Mouse (Mus musculus): ENCODE results near the gene Tbc1d2b. TPM values are rescaled to one million over a fixed set of nuclear protein-coding genes. Genes with fewer than 3 reads are reported as not detected.

The Tbc1d2b gene
- total and polyA plus RNA-seq, 2 experiments, result 14.1 to 16.9 TPM

- Histone ChIP-seq H3K4me1 (ENCODE audit: control insufficient read depth, insufficient read depth, low read length) (peaks cover 27% of the 10 kb centered on the region), H3K36me3 (ENCODE audit: control insufficient read depth, insufficient read depth, low read length) (peaks cover 19% of the 10 kb centered on the region), H3K79me2 (ENCODE audit: control insufficient read depth, insufficient read depth, low read length) (peaks cover 25% of the 10 kb centered on the region), H3K9ac (ENCODE audit: low read depth, low read length) (no peak overlapping the region), H3K27me3 (ENCODE audit: control insufficient read depth, insufficient read depth, low read length) (no peaks in the 10 kb centered on the region), H3K4me3 (ENCODE audit: insufficient read depth, low read depth, low read length) (no peak overlapping the region), H3K27ac (replicated peaks; ENCODE audit: insufficient read depth, low read depth, low read length) (no peak overlapping the region)
- 78% methylated on average over 7 of the region's 7 CpGs for WGBS
- no peak for DNase-seq (ENCODE audit: extremely low read depth, low read depth, low spot score)
- TF ChIP-seq POLR2A (IDR thresholded peaks at IDR 0.05; ENCODE audit: extremely low read depth, insufficient read depth, low read length) (no peak), CTCF (IDR thresholded peaks at IDR 0.05; ENCODE audit: low read depth, low read length) (no peak)
These were observed 23.3 kb downstream of the Tbc1d2b start for GRCm38 (mm10) chr9:90247316-90247715.

- Histone ChIP-seq H3K4me3 (ENCODE audit: insufficient read depth, low read depth, low read length) (no peak overlapping the region), H3K79me2 (ENCODE audit: control insufficient read depth, insufficient read depth, low read length) (peaks cover 30% of the 10 kb centered on the region), H3K27me3 (ENCODE audit: control insufficient read depth, insufficient read depth, low read length) (no peaks in the 10 kb centered on the region), H3K36me3 (ENCODE audit: control insufficient read depth, insufficient read depth, low read length) (peaks cover 27% of the 10 kb centered on the region), H3K9ac (ENCODE audit: low read depth, low read length) (no peak overlapping the region), H3K27ac (replicated peaks; ENCODE audit: insufficient read depth, low read depth, low read length) (no peak overlapping the region), H3K4me1 (ENCODE audit: control insufficient read depth, insufficient read depth, low read length) (peaks cover 13% of the 10 kb centered on the region)
- no peak for DNase-seq (ENCODE audit: extremely low read depth, low read depth, low spot score)
- 91% methylated on average over 5 of the region's 5 CpGs for WGBS
- TF ChIP-seq POLR2A (IDR thresholded peaks at IDR 0.05; ENCODE audit: extremely low read depth, insufficient read depth, low read length) (no peak), CTCF (IDR thresholded peaks at IDR 0.05; ENCODE audit: low read depth, low read length) (no peak)
These were observed 24.8 kb downstream of the Tbc1d2b start for GRCm38 (mm10) chr9:90245781-90246180.

GRCm38 (mm10) chr9:90245206-90245605, 25.4 kb downstream of the Tbc1d2b start:
- 86% methylated on average over 6 of the region's 6 CpGs for WGBS
- Histone ChIP-seq H3K27me3 (ENCODE audit: control insufficient read depth, insufficient read depth, low read length) (no peaks in the 10 kb centered on the region), H3K9ac (ENCODE audit: low read depth, low read length) (no peak overlapping the region), H3K27ac (replicated peaks; ENCODE audit: insufficient read depth, low read depth, low read length) (no peak overlapping the region), H3K36me3 (ENCODE audit: control insufficient read depth, insufficient read depth, low read length) (peaks cover 31% of the 10 kb centered on the region), H3K4me3 (ENCODE audit: insufficient read depth, low read depth, low read length) (no peak overlapping the region), H3K79me2 (ENCODE audit: control insufficient read depth, insufficient read depth, low read length) (peaks cover 28% of the 10 kb centered on the region), H3K4me1 (ENCODE audit: control insufficient read depth, insufficient read depth, low read length) (peaks cover 8% of the 10 kb centered on the region)
- TF ChIP-seq POLR2A (IDR thresholded peaks at IDR 0.05; ENCODE audit: extremely low read depth, insufficient read depth, low read length) (no peak), CTCF (IDR thresholded peaks at IDR 0.05; ENCODE audit: low read depth, low read length) (no peak)
- no peak for DNase-seq (ENCODE audit: extremely low read depth, low read depth, low spot score)

- no peak overlapping the region for H3K9ac ChIP-seq (ENCODE audit: low read depth, low read length)
- peaks cover 23% of the 10 kb centered on the region for H3K79me2 ChIP-seq (ENCODE audit: control insufficient read depth, insufficient read depth, low read length)
- peaks cover 4% of the 10 kb centered on the region; the same call in 1 of the 2 replicates for H3K4me1 ChIP-seq (ENCODE audit: control insufficient read depth, insufficient read depth, low read length)
- peaks cover 37% of the 10 kb centered on the region for H3K36me3 ChIP-seq (ENCODE audit: control insufficient read depth, insufficient read depth, low read length)
- TF ChIP-seq CTCF (IDR thresholded peaks at IDR 0.05; ENCODE audit: low read depth, low read length) (no peak), POLR2A (IDR thresholded peaks at IDR 0.05; ENCODE audit: extremely low read depth, insufficient read depth, low read length) (no peak)
- no peak for DNase-seq (ENCODE audit: extremely low read depth, low read depth, low spot score)
- H3K27ac ChIP-seq (replicated peaks; ENCODE audit: insufficient read depth, low read depth, low read length), result no peak overlapping the region
- H3K27me3 ChIP-seq (ENCODE audit: control insufficient read depth, insufficient read depth, low read length), result no peaks in the 10 kb centered on the region
- 75% methylated on average over 15 of the region's 15 CpGs for WGBS
- no peak overlapping the region for H3K4me3 ChIP-seq (ENCODE audit: insufficient read depth, low read depth, low read length)
These were observed 26.1 kb downstream of the Tbc1d2b start for GRCm38 (mm10) chr9:90244301-90245151.

- Histone ChIP-seq H3K4me1 (ENCODE audit: control insufficient read depth, insufficient read depth, low read length) (peaks cover 3% of the 10 kb centered on the region; the same call in 1 of the 2 replicates), H3K79me2 (ENCODE audit: control insufficient read depth, insufficient read depth, low read length) (peaks cover 21% of the 10 kb centered on the region), H3K27ac (replicated peaks; ENCODE audit: insufficient read depth, low read depth, low read length) (no peak overlapping the region), H3K36me3 (ENCODE audit: control insufficient read depth, insufficient read depth, low read length) (peaks cover 34% of the 10 kb centered on the region), H3K27me3 (ENCODE audit: control insufficient read depth, insufficient read depth, low read length) (no peaks in the 10 kb centered on the region), H3K4me3 (ENCODE audit: insufficient read depth, low read depth, low read length) (no peak overlapping the region), H3K9ac (ENCODE audit: low read depth, low read length) (no peak overlapping the region)
- 72% methylated on average over 7 of the region's 7 CpGs for WGBS
- no peak for DNase-seq (ENCODE audit: extremely low read depth, low read depth, low spot score)
- TF ChIP-seq POLR2A (IDR thresholded peaks at IDR 0.05; ENCODE audit: extremely low read depth, insufficient read depth, low read length), result no peak
- no peak for TF ChIP-seq CTCF (IDR thresholded peaks at IDR 0.05; ENCODE audit: low read depth, low read length)
These were observed 27.7 kb downstream of the Tbc1d2b start for GRCm38 (mm10) chr9:90242855-90243254.

GRCm38 (mm10) chr9:90242291-90242690, 28.3 kb downstream of the Tbc1d2b start:
- H3K4me1 ChIP-seq (ENCODE audit: control insufficient read depth, insufficient read depth, low read length), result peaks cover 3% of the 10 kb centered on the region; the same call in 1 of the 2 replicates
- peaks cover 34% of the 10 kb centered on the region for H3K36me3 ChIP-seq (ENCODE audit: control insufficient read depth, insufficient read depth, low read length)
- peaks cover 21% of the 10 kb centered on the region for H3K79me2 ChIP-seq (ENCODE audit: control insufficient read depth, insufficient read depth, low read length)
- no peak for DNase-seq (ENCODE audit: extremely low read depth, low read depth, low spot score)
- no peak overlapping the region for H3K27ac ChIP-seq (replicated peaks; ENCODE audit: insufficient read depth, low read depth, low read length)
- no peaks in the 10 kb centered on the region for H3K27me3 ChIP-seq (ENCODE audit: control insufficient read depth, insufficient read depth, low read length)
- H3K9ac ChIP-seq (ENCODE audit: low read depth, low read length), result no peak overlapping the region
- no peak for TF ChIP-seq CTCF (IDR thresholded peaks at IDR 0.05; ENCODE audit: low read depth, low read length)
- no peak for TF ChIP-seq POLR2A (IDR thresholded peaks at IDR 0.05; ENCODE audit: extremely low read depth, insufficient read depth, low read length)
- WGBS, result 56% methylated on average over 6 of the region's 6 CpGs
- no peak overlapping the region for H3K4me3 ChIP-seq (ENCODE audit: insufficient read depth, low read depth, low read length)

Measured in liver, adult 2 months (tissue).